8 mouse cellular contexts compared by ENCODE assay signal in genomic region chr9:64624536-64624935, GRCm38 (mm10).
DNase-seq lines count a peak whose midpoint lies in the region; ATAC-seq and TF ChIP-seq lines count a peak whose summit lies in the region.

No protein-coding gene starts in this region.

- DNase-seq in cerebellum, adult 2 months = no peak
- DNase-seq in cerebellum, adult 11 months = no peak
- DNase-seq in neural tube, embryonic 10.5 days (ENCODE audit: extremely low spot score, low spot score) = peak; percentile 62
- peak; percentile 46 for DNase-seq in hindbrain, postnatal 0 days (ENCODE audit: low spot score)
- peak; percentile 37 for DNase-seq in splenic B cell, adult 2 months (ENCODE audit: low read depth, low spot score)
- DNase-seq in cerebellum, postnatal 14 days = no peak
- DNase-seq in frontal cortex, postnatal 36 days (ENCODE audit: low spot score in 2 of 2) = no peak

- ATAC-seq in neural tube, embryonic 15.5 days (ENCODE audit: low FRiP score) = no peak
- no peak for ATAC-seq in hindbrain, postnatal 0 days

- no peak overlapping the region for H3K4me3 ChIP-seq in cerebellum, adult 2 months (replicated peaks; ENCODE audit: insufficient read depth, low read depth, low read length)
- H3K4me3 ChIP-seq in neural tube, embryonic 15.5 days (replicated peaks) = no peak overlapping the region
- no peak overlapping the region for H3K4me3 ChIP-seq in hindbrain, postnatal 0 days (ENCODE audit: low read length)

- no peak for TF ChIP-seq POLR2A in cerebellum, adult 2 months (IDR thresholded peaks at IDR 0.05; ENCODE audit: borderline replicate concordance, insufficient read depth, low read length)

- no peak overlapping the region for H3K9ac ChIP-seq in neural tube, embryonic 15.5 days (replicated peaks)
- H3K9ac ChIP-seq in hindbrain, postnatal 0 days (replicated peaks; ENCODE audit: low read length) = no peak overlapping the region

- H3K36me3 ChIP-seq in neural tube, embryonic 15.5 days = no peaks in the 10 kb centered on the region
- H3K36me3 ChIP-seq in hindbrain, postnatal 0 days (ENCODE audit: insufficient read depth, low read length) = no peaks in the 10 kb centered on the region
- H3K36me3 ChIP-seq in splenic B cell, adult 2 months (ENCODE audit: control insufficient read depth, insufficient read depth, low read length, poor library complexity, severe bottlenecking) = no peaks in the 10 kb centered on the region

- 91% methylated on average over 8 of the region's 8 CpGs for WGBS in cerebellum, adult 2 months
- 69% methylated on average over 8 of the region's 8 CpGs for WGBS in neural tube, embryonic 15.5 days
- WGBS in hindbrain, postnatal 0 days = 74% methylated on average over 8 of the region's 8 CpGs

- H3K4me2 ChIP-seq in neural tube, embryonic 15.5 days = no peak overlapping the region
- H3K4me2 ChIP-seq in hindbrain, postnatal 0 days (ENCODE audit: low read depth, low read length) = no peak overlapping the region

- H3K4me1 ChIP-seq in cerebellum, adult 2 months (ENCODE audit: control insufficient read depth, insufficient read depth, low read length) = peaks cover 63% of the 10 kb centered on the region
- H3K4me1 ChIP-seq in neural tube, embryonic 15.5 days = peaks cover 23% of the 10 kb centered on the region
- H3K4me1 ChIP-seq in hindbrain, postnatal 0 days (ENCODE audit: insufficient read depth, low read length) = peaks cover 11% of the 10 kb centered on the region; the same call in 1 of the 2 replicates

- H3K27me3 ChIP-seq in cerebellum, adult 2 months (ENCODE audit: control insufficient read depth, insufficient read depth, low read length) = no peaks in the 10 kb centered on the region
- H3K27me3 ChIP-seq in neural tube, embryonic 15.5 days (replicated peaks) = 0 out of 2 replicates have a peak, but pooled peaks cover 3% of the 10 kb centered on the region
- H3K27me3 ChIP-seq in hindbrain, postnatal 0 days (ENCODE audit: insufficient read depth, low read length) = no peaks in the 10 kb centered on the region
- no peaks in the 10 kb centered on the region for H3K27me3 ChIP-seq in splenic B cell, adult 2 months (ENCODE audit: control insufficient read depth, insufficient read depth, low read length, poor library complexity, severe bottlenecking)

- TF ChIP-seq CTCF in cerebellum, adult 2 months (IDR thresholded peaks at IDR 0.05; ENCODE audit: borderline replicate concordance, insufficient read depth, low read depth, low read length) = no peak
- TF ChIP-seq CTCF in hindbrain, postnatal 0 days (IDR thresholded peaks at IDR 0.05; ENCODE audit: low read depth) = no peak

- no peaks in the 10 kb centered on the region for H3K9me3 ChIP-seq in neural tube, embryonic 15.5 days (replicated peaks)
- no peaks in the 10 kb centered on the region for H3K9me3 ChIP-seq in hindbrain, postnatal 0 days (ENCODE audit: low read length)

- 0 out of 2 replicates have a peak overlapping the region, but pooled peaks have one; percentile 11 for H3K27ac ChIP-seq in cerebellum, adult 2 months (ENCODE audit: insufficient read depth, low read length)
- no peak overlapping the region for H3K27ac ChIP-seq in neural tube, embryonic 15.5 days (replicated peaks)
- H3K27ac ChIP-seq in hindbrain, postnatal 0 days = no peak overlapping the region

Comparison
In these comparisons a context has a peak if more than half of its experiments do, and no peak if none do; other contexts are left out.
1. DNase-seq: peak in neural tube, embryonic 10.5 days (single experiment), hindbrain, postnatal 0 days (single experiment) and splenic B cell, adult 2 months (single experiment); none in cerebellum, adult 2 months (0 of 2), cerebellum, adult 11 months (single experiment), cerebellum, postnatal 14 days (0 of 2) and frontal cortex, postnatal 36 days (0 of 2).